Mouse (Mus musculus) bone marrow macrophage, adult 2 months (primary cell): ENCODE results near the gene Ptp4a2. TPM values are rescaled to one million over a fixed set of nuclear protein-coding genes. Genes with fewer than 3 reads are reported as not detected.
A peak's percentile ranks its signal among the peaks of the same experiment; 100 is the strongest.
"Not testable (repeated sequence)": the region's sequence is repeated elsewhere in the genome, so short reads cannot be mapped to it uniquely, and the experiment has no call there.

Source experiments
- H3K27ac ChIP-seq: 2 replicates; pipeline ENCODE4 v1.5.1; 2012; ENCODE audit warnings: low read depth, low read length; ENCODE audit not compliant: insufficient read depth
- H3K4me1 ChIP-seq: 2 replicates; pipeline ENCODE4 v1.6.1; 2012; ENCODE audit warnings: low read length; ENCODE audit not compliant: control insufficient read depth, insufficient read depth
- H3K4me3 ChIP-seq: 2 replicates; pipeline ENCODE4 v1.5.1; 2012; ENCODE audit warnings: mild to moderate bottlenecking, low read length, moderate library complexity; ENCODE audit not compliant: insufficient read depth
- CTCF ChIP-seq: IDR thresholded peaks from 2 replicates; pipeline ENCODE4 v1.5.1; 2012; ENCODE audit warnings: low read depth, mild to moderate bottlenecking, low read length, moderate library complexity
- POLR2A ChIP-seq: IDR thresholded peaks from 2 replicates; pipeline ENCODE4 v1.6.1; 2012; ENCODE audit warnings: mild to moderate bottlenecking, low read depth, low read length, borderline replicate concordance
- polyA plus RNA-seq: library from polyadenylated mRNA; stranded (reverse); fragments of >200 nt; gene quantifications from 2 replicates; pipeline ENCODE4 v1.2.4, GENCODE M21; 2012; ENCODE audit not compliant: missing spikeins, insufficient read depth, insufficient read length

The Ptp4a2 gene
- polyA plus RNA-seq, 1 experiment: 365 TPM

GRCm38 (mm10) chr4:129861400-129861799 lies 50.4 kb downstream of the Ptp4a2 start:
- Histone ChIP-seq H3K27ac (no peak overlapping the region), H3K4me1 (peaks cover 13% of the 10 kb centered on the region), H3K4me3 (no peak overlapping the region)
- TF ChIP-seq POLR2A (no peak), CTCF (no peak)

- TF ChIP-seq CTCF: no peak
- no peak for TF ChIP-seq POLR2A
- peaks cover 13% of the 10 kb centered on the region for H3K4me1 ChIP-seq
Observed at GRCm38 (mm10) chr4:129862357-129862756, 51.3 kb downstream of the Ptp4a2 start.

GRCm38 (mm10) chr4:129866171-129866570 lies 55.2 kb downstream of the Ptp4a2 start:
- not testable (repeated sequence) for H3K4me1 ChIP-seq, H3K27ac ChIP-seq, H3K4me3 ChIP-seq

More at GRCm38 (mm10) chr4:129862357-129862756, 51.3 kb downstream of the Ptp4a2 start:
- H3K27ac ChIP-seq: no peak overlapping the region
- no peak overlapping the region for H3K4me3 ChIP-seq

GRCm38 (mm10) chr4:129868211-129868610 lies 57.2 kb downstream of the Ptp4a2 start:
- Histone ChIP-seq H3K27ac (no peak overlapping the region), H3K4me1 (no peaks in the 10 kb centered on the region), H3K4me3 (no peak overlapping the region)
- TF ChIP-seq POLR2A (no peak), CTCF (no peak)

- no peak overlapping the region for H3K4me3 ChIP-seq
- H3K27ac ChIP-seq: no peak overlapping the region
- TF ChIP-seq CTCF (no peak), POLR2A (no peak)
- no peaks in the 10 kb centered on the region for H3K4me1 ChIP-seq
Observed at GRCm38 (mm10) chr4:129870483-129870882, 59.5 kb downstream of the Ptp4a2 start.

- Histone ChIP-seq H3K4me3 (no peak overlapping the region), H3K4me1 (peaks cover 7% of the 10 kb centered on the region), H3K27ac (no peak overlapping the region)
- TF ChIP-seq POLR2A: no peak
- no peak for TF ChIP-seq CTCF
Observed at GRCm38 (mm10) chr4:129872376-129872922, 61.4 kb downstream of the Ptp4a2 start.

- TF ChIP-seq POLR2A: no peak
- TF ChIP-seq CTCF: no peak
- Histone ChIP-seq H3K27ac (no peak overlapping the region), H3K4me1 (peaks cover 14% of the 10 kb centered on the region), H3K4me3 (no peak overlapping the region)
Observed at GRCm38 (mm10) chr4:129874805-129875204, 63.8 kb downstream of the Ptp4a2 start.

GRCm38 (mm10) chr4:129875406-129875805 lies 64.4 kb downstream of the Ptp4a2 start:
- Histone ChIP-seq H3K4me1 (peaks cover 14% of the 10 kb centered on the region), H3K27ac (no peak overlapping the region), H3K4me3 (no peak overlapping the region)
- TF ChIP-seq CTCF: no peak
- TF ChIP-seq POLR2A: no peak

- peak overlapping the region; percentile 29 for H3K4me3 ChIP-seq
- TF ChIP-seq POLR2A (no peak), CTCF (no peak)
- H3K27ac ChIP-seq: peak overlapping the region; percentile 80
Observed at GRCm38 (mm10) chr4:129876831-129877764, 66.1 kb downstream of the Ptp4a2 start.

GRCm38 (mm10) chr4:129877967-129878655 lies 67.1 kb downstream of the Ptp4a2 start:
- peaks cover 30% of the 10 kb centered on the region for H3K4me1 ChIP-seq
- no peak for TF ChIP-seq CTCF
- no peak for TF ChIP-seq POLR2A
- H3K4me3 ChIP-seq: no peak overlapping the region
- H3K27ac ChIP-seq: peak overlapping the region; percentile 80

More at GRCm38 (mm10) chr4:129876831-129877764, 66.1 kb downstream of the Ptp4a2 start:
- peaks cover 28% of the 10 kb centered on the region for H3K4me1 ChIP-seq
